Comparison of ENCODE assay signal across 19 mouse cellular contexts in genomic region chr15:77849039-77849436, GRCm38 (mm10). TPM values are rescaled to one million over a fixed set of nuclear protein-coding genes. Genes with fewer than 3 reads are reported as not detected.
DNase-seq lines count a peak whose midpoint lies in the region; ATAC-seq and TF ChIP-seq lines count a peak whose summit lies in the region.
"Had no signal": no experiment of that assay in that cellular context is flagged by ENCODE, and none has a peak within 500 bp of the region (broad histone marks: within the 10 kb centered on the region; RNA-seq: fewer than 3 reads in every experiment).

No protein-coding gene starts in this region.

- TF ChIP-seq POLR2A in spleen, adult 2 months (IDR thresholded peaks at IDR 0.05; ENCODE audit: low read depth, low read length), result no peak

- no peak overlapping the region for H3K9ac ChIP-seq in embryonic facial prominence, embryonic 14.5 days (ENCODE audit: low read depth, low read length)
- H3K9ac ChIP-seq: liver, embryonic 13.5 days; neural tube, embryonic 15.5 days had no signal

- no peak for DNase-seq in heart, embryonic 10.5 days (ENCODE audit: low spot score)
- no peak for DNase-seq in heart, adult 11 months
- DNase-seq in spleen, adult 2 months (ENCODE audit: low read depth in 1 of 2, low spot score in 2 of 2), result no peak
- DNase-seq in spleen, postnatal 14 days (ENCODE audit: low spot score in 2 of 2), result no peak
- no peak for DNase-seq in embryonic facial prominence, embryonic 14.5 days (ENCODE audit: low spot score)
- peak; percentile 60 for DNase-seq in lung, postnatal 36 days
- no peak for DNase-seq in adrenal gland, adult 18-20 months (ENCODE audit: low spot score in 2 of 2)
- DNase-seq: adrenal gland, postnatal 10 days; cerebellum, adult 8-10 months; gastrocnemius, postnatal 14 days; heart, postnatal 4 days; liver, embryonic 13.5 days; right cerebral cortex, postnatal 4 days had no signal

- 70% methylated on average over 5 of the region's 5 CpGs for WGBS in heart, embryonic 10.5 days
- 72% methylated on average over 5 of the region's 5 CpGs for WGBS in spleen, adult 2 months
- WGBS in embryonic facial prominence, embryonic 14.5 days, result 67% methylated on average over 5 of the region's 5 CpGs

- H3K9me3 ChIP-seq in heart, embryonic 10.5 days, result no peaks in the 10 kb centered on the region
- H3K9me3 ChIP-seq in embryonic facial prominence, embryonic 14.5 days (ENCODE audit: control insufficient read depth, low read length), result no peaks in the 10 kb centered on the region
- H3K9me3 ChIP-seq: G1E; liver, embryonic 13.5 days; neural tube, embryonic 15.5 days had no signal

- H3K4me3 ChIP-seq in heart, embryonic 10.5 days, result no peak overlapping the region
- H3K4me3 ChIP-seq in spleen, adult 2 months (ENCODE audit: extremely low read depth, insufficient read depth, insufficient read length), result no peak overlapping the region
- no peak overlapping the region for H3K4me3 ChIP-seq in embryonic facial prominence, embryonic 14.5 days (ENCODE audit: low read depth, low read length)
- H3K4me3 ChIP-seq: erythroblast, embryonic 14.5 days; liver, embryonic 13.5 days; neural tube, embryonic 15.5 days had no signal

- H3K27me3 ChIP-seq in heart, embryonic 10.5 days (ENCODE audit: insufficient read depth, poor library complexity, severe bottlenecking), result no peaks in the 10 kb centered on the region
- no peaks in the 10 kb centered on the region for H3K27me3 ChIP-seq in spleen, adult 2 months (ENCODE audit: control insufficient read depth, insufficient read depth, low read length)
- no peaks in the 10 kb centered on the region for H3K27me3 ChIP-seq in embryonic facial prominence, embryonic 14.5 days (replicated peaks; ENCODE audit: control insufficient read depth, insufficient read depth, low read length)
- H3K27me3 ChIP-seq: liver, embryonic 13.5 days; neural tube, embryonic 15.5 days had no signal

- no peaks in the 10 kb centered on the region for H3K36me3 ChIP-seq in heart, embryonic 10.5 days
- no peaks in the 10 kb centered on the region for H3K36me3 ChIP-seq in spleen, adult 2 months (ENCODE audit: control insufficient read depth, insufficient read depth, low read length)
- no peaks in the 10 kb centered on the region for H3K36me3 ChIP-seq in embryonic facial prominence, embryonic 14.5 days (ENCODE audit: control insufficient read depth, insufficient read depth, low read length)
- H3K36me3 ChIP-seq: G1E; liver, embryonic 13.5 days; neural tube, embryonic 15.5 days had no signal

- peaks cover 9% of the 10 kb centered on the region for H3K4me1 ChIP-seq in heart, embryonic 10.5 days
- H3K4me1 ChIP-seq in spleen, adult 2 months (ENCODE audit: control insufficient read depth, insufficient read depth, insufficient read length), result peaks cover 49% of the 10 kb centered on the region; the same call in 1 of the 2 replicates
- no peaks in the 10 kb centered on the region for H3K4me1 ChIP-seq in embryonic facial prominence, embryonic 14.5 days (ENCODE audit: control insufficient read depth, insufficient read depth, low read length)
- H3K4me1 ChIP-seq: neural tube, embryonic 15.5 days had no signal

- no peak for TF ChIP-seq CTCF in spleen, adult 2 months (IDR thresholded peaks at IDR 0.05; ENCODE audit: extremely low read depth, insufficient read depth, insufficient read length, insufficient replicate concordance)

- H3K27ac ChIP-seq in heart, embryonic 10.5 days, result 0 out of 2 replicates have a peak overlapping the region, but pooled peaks have one; percentile 43
- H3K27ac ChIP-seq in spleen, adult 2 months (ENCODE audit: insufficient read depth, low read length), result peak overlapping the region; percentile 83
- H3K27ac ChIP-seq in embryonic facial prominence, embryonic 14.5 days (replicated peaks; ENCODE audit: low read depth, low read length), result no peak overlapping the region
- H3K27ac ChIP-seq: kidney, postnatal 0 days; liver, embryonic 13.5 days; neural tube, embryonic 15.5 days had no signal

- no peak overlapping the region for H3K4me2 ChIP-seq in embryonic facial prominence, embryonic 14.5 days (ENCODE audit: low read depth, low read length)
- H3K4me2 ChIP-seq: heart, embryonic 11.5 days; liver, embryonic 13.5 days; neural tube, embryonic 15.5 days had no signal

- ATAC-seq in embryonic facial prominence, embryonic 14.5 days (ENCODE audit: low read depth), result peak; percentile 61; the same call in 1 of the 2 replicates
- ATAC-seq in erythroblast, adult 5-6 weeks (replicated peaks; ENCODE audit: low FRiP score, poor library complexity, severe bottlenecking), result no peak

RNA-seq across cellular contexts. Expression of gene Myh9, which starts 7.1 kb away (rescaled TPM):
- 34.5 and 37.5 TPM in 2 replicates for polyA plus RNA-seq in heart, embryonic 10.5 days (2016; fragmentation: Nextera tagmentation; extraction: Ambion mirVana)
- polyA plus RNA-seq in spleen, adult 2 months (2012; rRNA removed), result 138 and 142 TPM in 2 replicates
- polyA plus RNA-seq in embryonic facial prominence, embryonic 14.5 days (2014; fragmentation: Nextera tagmentation; extraction: Ambion mirVana), result 48.8 and 53.7 TPM in 2 replicates
- total RNA-seq in erythroblast, adult 5-6 weeks (2015; ENCODE audit: low replicate concordance), result 105 and 110 TPM in 2 replicates
- total RNA-seq in erythroblast, adult 5-6 weeks (2017; ENCODE audit: low replicate concordance), result 158 and 246 TPM in 2 replicates
- total RNA-seq in adrenal gland, adult 18-20 months (2021), result 100 to 1,000 TPM; 270 to 287 TPM
